Mouse (Mus musculus) erythroblast, adult 5-6 weeks (primary cell): Measurements from ENCODE around the gene Nme7. TPM values are rescaled to one million over a fixed set of nuclear protein-coding genes. Genes with fewer than 3 reads are reported as not detected.

Source experiments
- ATAC-seq: replicated peaks from 2 replicates; pipeline ENCODE4 v1.8.0; 2016; ENCODE audit warnings: moderate number of reproducible peaks, mild to moderate bottlenecking, moderate TSS enrichment, inconsistent platforms; ENCODE audit not compliant: poor library complexity, low FRiP score, severe bottlenecking
- total RNA-seq, 2 experiments: library from RNA; stranded (forward) in 1 of 2; stranded (reverse) in 1 of 2; fragments of 150-400 nt in 1 of 2; fragments of 200-764, 138-1000 nt in 1 of 2; gene quantifications; 2 replicates each; pipeline versions ENCODE4 v1.2.3 to v1.2.4; 2015 to 2017; ENCODE audit warnings: low replicate concordance in 2 of 2

The Nme7 gene
- total RNA-seq, 2 experiments from 2014 or later: 14.9 to 22.5 TPM

- no peak for ATAC-seq
These were observed 14.6 kb downstream of the Nme7 start for GRCm38 (mm10) chr1:164318474-164318873.

GRCm38 (mm10) chr1:164319542-164320140, 15.7 kb downstream of the Nme7 start:
- ATAC-seq: no peak

GRCm38 (mm10) chr1:164320731-164321130, 16.8 kb downstream of the Nme7 start:
- ATAC-seq: no peak

GRCm38 (mm10) chr1:164321408-164321807, 17.5 kb downstream of the Nme7 start:
- ATAC-seq: no peak

GRCm38 (mm10) chr1:164322987-164323650, 19.2 kb downstream of the Nme7 start:
- no peak for ATAC-seq

GRCm38 (mm10) chr1:164324221-164324620, 20.3 kb downstream of the Nme7 start:
- no peak for ATAC-seq

GRCm38 (mm10) chr1:164324878-164325277, 21.0 kb downstream of the Nme7 start:
- no peak for ATAC-seq

- no peak for ATAC-seq
These were observed 22.8 kb downstream of the Nme7 start for GRCm38 (mm10) chr1:164326600-164327155.

- no peak for ATAC-seq
These were observed 23.8 kb downstream of the Nme7 start for GRCm38 (mm10) chr1:164327764-164328163.

GRCm38 (mm10) chr1:164332559-164332958, 28.6 kb downstream of the Nme7 start:
- ATAC-seq: no peak

- ATAC-seq: no peak
These were observed 31.5 kb downstream of the Nme7 start for GRCm38 (mm10) chr1:164335435-164335834.

GRCm38 (mm10) chr1:164335846-164336245, 31.9 kb downstream of the Nme7 start:
- ATAC-seq: no peak

GRCm38 (mm10) chr1:164342161-164342560, 38.2 kb downstream of the Nme7 start:
- ATAC-seq: no peak

GRCm38 (mm10) chr1:164353443-164353842, 49.5 kb downstream of the Nme7 start:
- no peak for ATAC-seq

GRCm38 (mm10) chr1:164357995-164358394, 54.1 kb downstream of the Nme7 start:
- no peak for ATAC-seq

- ATAC-seq: no peak
These were observed 58.1 kb downstream of the Nme7 start for GRCm38 (mm10) chr1:164361997-164362396.

- ATAC-seq: peak; percentile 72
These were observed 62.5 kb downstream of the Nme7 start for GRCm38 (mm10) chr1:164366156-164367128.

GRCm38 (mm10) chr1:164368152-164368551, 64.2 kb downstream of the Nme7 start:
- no peak for ATAC-seq

GRCm38 (mm10) chr1:164369781-164370180, 65.9 kb downstream of the Nme7 start:
- ATAC-seq: no peak

- no peak for ATAC-seq
These were observed 69.1 kb downstream of the Nme7 start for GRCm38 (mm10) chr1:164373029-164373428.
